Mouse (Mus musculus): ENCODE results near the gene Rxrg. TPM values are rescaled to one million over a fixed set of nuclear protein-coding genes. Genes with fewer than 3 reads are reported as not detected.

Gene Rxrg
- total RNA-seq, 2 experiments from 2014 or later = 6.1 to 6.3 TPM

- no peak for DNase-seq
Measured at GRCm38 (mm10) chr1:167648670-167649069, 50.5 kb downstream of the Rxrg start.

- no peak for DNase-seq
Measured at GRCm38 (mm10) chr1:167649122-167649633, 51.0 kb downstream of the Rxrg start.

- DNase-seq = no peak
Measured at GRCm38 (mm10) chr1:167652336-167652735, 54.2 kb downstream of the Rxrg start.

- DNase-seq = no peak
Measured at GRCm38 (mm10) chr1:167659065-167659464, 60.9 kb downstream of the Rxrg start.

GRCm38 (mm10) chr1:167660521-167661101 lies 62.4 kb downstream of the Rxrg start:
- DNase-seq = peak; percentile 58

GRCm38 (mm10) chr1:167661123-167661522 lies 62.9 kb downstream of the Rxrg start:
- peak; percentile 29 for DNase-seq

GRCm38 (mm10) chr1:167663136-167663535 lies 65.0 kb downstream of the Rxrg start:
- no peak for DNase-seq

GRCm38 (mm10) chr1:167669796-167670195 lies 71.6 kb downstream of the Rxrg start:
- DNase-seq = peak; percentile 64

- DNase-seq = no peak
Measured at GRCm38 (mm10) chr1:167672433-167672987, 74.3 kb downstream of the Rxrg start.

GRCm38 (mm10) chr1:167679061-167679460 lies 80.9 kb downstream of the Rxrg start:
- no peak for DNase-seq

GRCm38 (mm10) chr1:167688001-167688346 lies 89.8 kb downstream of the Rxrg start:
- no peak for DNase-seq

- DNase-seq = peak; percentile 24
Measured at GRCm38 (mm10) chr1:167688347-167689231, 90.4 kb downstream of the Rxrg start.

- DNase-seq = no peak
Measured at GRCm38 (mm10) chr1:167689232-167689261, 90.9 kb downstream of the Rxrg start, which contains the start of gene Lmx1a. TSS of gene Lmx1a (plus strand) at chr1:167689237.

Other genes with a start within 250 kb of the Rxrg start
- gene Aldh9a1, start 248.4 kb upstream of the Rxrg start, total RNA-seq (2021) = 10 to 100 TPM; 32.4 to 37.0 TPM
- gene Mgst3, start 204.5 kb upstream of the Rxrg start, total RNA-seq (2021) = 100 to 1,000 TPM; 142 to 157 TPM
- 1 to 10 TPM in 1 of 2 experiments, under 1 TPM in 1; 0.86 to 1.9 TPM for gene Lrrc52, start 131.6 kb upstream of the Rxrg start, total RNA-seq (2021)
- not detected for gene Lmx1a, start 90.9 kb downstream of the Rxrg start, total RNA-seq (2021)